Mouse (Mus musculus): ENCODE results near the gene C1qtnf1.
A peak's percentile ranks its signal among the peaks of the same experiment; 100 is the strongest.

- TF ChIP-seq POLR2A (IDR thresholded peaks at IDR 0.05; ENCODE audit: borderline replicate concordance, extremely low read depth, low read depth, low read length), result peak; percentile 82
- no peak for TF ChIP-seq CTCF (IDR thresholded peaks at IDR 0.05; ENCODE audit: insufficient read depth, low read length)
These were observed 48.7 kb downstream of the C1qtnf1 start, which contains the start of gene Engase for GRCm38 (mm10) chr11:118476396-118477373.

Data from lung, adult 2 months (tissue).